Mouse (Mus musculus) CD4-positive helper T cell, adult 2 months (primary cell): ENCODE measurements around the gene Eif4ebp2.

ENCODE experiments used
- DNase-seq: peaks from one replicate; pipeline ENCODE4 v3.0.0-alpha.2; 2012; ENCODE audit warnings: low read depth, missing footprints, low spot score

Eif4ebp2 gene

DNA sequence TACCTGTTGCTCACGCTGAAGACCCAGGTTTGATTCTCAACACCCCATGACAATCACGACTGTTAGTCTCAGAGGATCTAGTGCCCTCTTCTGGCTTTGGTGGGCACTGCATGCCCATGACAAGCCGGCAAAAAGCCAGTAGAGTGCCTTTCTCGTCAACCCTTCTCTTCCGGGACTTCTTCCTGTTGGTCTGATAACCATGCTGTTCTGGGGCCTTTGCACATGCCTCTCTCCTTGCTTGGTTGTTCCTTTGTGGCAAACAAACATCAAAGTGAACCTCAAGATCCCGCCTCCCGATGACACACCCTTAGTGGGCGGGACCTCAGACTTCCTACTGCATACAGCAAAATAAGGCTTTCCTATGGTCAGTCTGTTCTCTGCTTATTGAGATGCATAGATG is 13.8 kb upstream of the Eif4ebp2 start:
- peak; percentile 54 for DNase-seq

DNA sequence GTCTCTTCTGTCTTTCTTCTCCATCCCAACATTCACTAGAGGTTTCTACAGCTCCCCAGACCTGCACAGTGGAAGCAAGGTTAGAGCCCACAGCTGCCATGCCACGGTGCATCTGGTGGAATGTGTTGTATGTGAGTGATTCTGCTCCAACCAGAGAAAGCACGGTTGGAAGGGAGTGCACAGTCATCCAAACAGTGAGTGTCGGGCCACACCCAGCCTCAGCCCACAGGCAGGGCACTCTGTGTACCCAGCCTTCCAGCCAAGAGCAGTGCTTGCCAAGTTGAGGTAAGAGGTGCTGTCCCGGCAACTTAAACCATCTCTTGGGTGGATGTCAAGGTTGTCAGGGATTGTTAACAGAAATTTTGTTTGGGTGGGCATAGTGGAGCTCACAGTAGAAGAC is 12.5 kb upstream of the Eif4ebp2 start:
- no peak for DNase-seq

- DNase-seq, result no peak
Observed at GRCm38 (mm10) chr10:61457182-61457581, 4.7 kb upstream of the Eif4ebp2 start.

DNA sequence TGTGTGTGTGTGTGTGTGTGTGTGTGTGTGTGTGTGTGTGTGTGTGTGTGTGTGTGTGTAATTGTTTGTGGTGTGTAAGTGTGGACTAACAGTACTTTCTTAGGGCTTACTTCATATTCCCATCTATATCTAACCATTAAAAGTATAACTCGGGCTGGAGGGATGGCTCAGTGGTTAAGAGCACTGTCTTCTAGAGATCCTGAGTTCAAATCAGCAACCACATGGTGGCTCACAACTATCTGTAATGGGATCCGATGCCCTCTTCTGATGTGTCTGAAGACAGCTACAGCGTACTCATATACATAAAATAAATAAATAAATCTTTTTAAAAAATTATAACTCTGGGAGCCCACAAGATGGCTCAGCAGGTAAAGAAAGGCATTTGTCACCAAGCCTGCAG is 710 bp upstream of the Eif4ebp2 start:
- peak; percentile 35 for DNase-seq

GRCm38 (mm10) chr10:61451931-61452617 is 387 bp downstream of the Eif4ebp2 start:
- DNase-seq, result peak; percentile 62

- peak; percentile 84 for DNase-seq
Observed at GRCm38 (mm10) chr10:61451463-61451930, 964 bp downstream of the Eif4ebp2 start.

DNA sequence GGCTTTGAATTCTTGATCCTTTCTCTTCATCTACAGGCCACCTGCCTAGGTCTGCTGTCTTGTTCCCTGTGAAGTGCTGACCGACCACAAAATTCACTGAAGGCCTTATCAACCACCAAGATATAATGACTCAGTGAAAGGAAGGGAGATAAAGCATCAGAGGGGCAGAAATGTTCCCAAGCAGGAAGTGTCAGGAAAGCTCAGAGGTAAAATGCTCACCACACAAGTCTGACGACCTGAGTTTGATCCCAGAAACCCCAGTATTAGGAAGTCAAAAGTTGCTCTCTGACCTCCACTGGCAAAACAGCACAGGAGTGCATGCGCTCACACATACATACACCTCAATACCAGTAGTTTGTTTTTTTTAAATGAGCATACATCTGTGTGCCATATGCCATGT is 3.6 kb downstream of the Eif4ebp2 start:
- no peak for DNase-seq

DNA sequence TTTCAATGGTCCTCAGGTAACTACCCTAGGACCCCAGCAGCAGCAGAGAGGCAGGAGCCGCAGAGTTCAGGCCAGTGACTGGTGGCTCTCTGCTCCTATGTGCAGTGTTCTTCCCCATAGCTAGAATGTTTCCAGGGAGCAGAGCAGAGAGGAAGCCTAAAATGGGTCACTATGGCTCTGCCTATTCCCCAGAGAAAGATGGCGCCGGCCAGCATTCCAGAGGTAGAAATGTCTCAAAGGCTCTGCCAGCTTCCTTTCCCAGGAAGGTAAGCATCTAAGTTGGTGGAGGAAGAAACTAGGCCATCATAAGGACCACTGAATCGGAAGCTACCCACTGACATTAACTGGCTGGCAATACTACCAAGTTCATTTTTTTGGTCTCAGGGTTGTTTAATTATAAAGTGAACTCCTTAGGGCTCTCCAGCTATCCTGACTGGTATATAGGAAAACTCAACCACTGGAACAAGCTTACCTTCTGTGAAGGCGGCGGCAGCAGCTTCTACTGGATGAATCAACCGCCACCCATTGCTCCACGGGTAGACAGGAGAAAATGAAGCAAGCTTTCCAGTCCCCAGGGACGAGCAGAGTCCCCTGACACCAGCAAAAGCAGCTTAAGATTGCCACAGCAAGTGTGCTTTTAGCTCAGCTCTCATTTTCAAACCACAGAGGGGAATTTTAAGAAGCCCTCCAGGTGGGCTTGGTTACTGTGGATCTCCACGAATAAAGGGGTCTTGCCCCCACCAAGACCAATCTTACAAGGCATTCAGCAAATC is 4.7 kb downstream of the Eif4ebp2 start:
- no peak for DNase-seq

DNA sequence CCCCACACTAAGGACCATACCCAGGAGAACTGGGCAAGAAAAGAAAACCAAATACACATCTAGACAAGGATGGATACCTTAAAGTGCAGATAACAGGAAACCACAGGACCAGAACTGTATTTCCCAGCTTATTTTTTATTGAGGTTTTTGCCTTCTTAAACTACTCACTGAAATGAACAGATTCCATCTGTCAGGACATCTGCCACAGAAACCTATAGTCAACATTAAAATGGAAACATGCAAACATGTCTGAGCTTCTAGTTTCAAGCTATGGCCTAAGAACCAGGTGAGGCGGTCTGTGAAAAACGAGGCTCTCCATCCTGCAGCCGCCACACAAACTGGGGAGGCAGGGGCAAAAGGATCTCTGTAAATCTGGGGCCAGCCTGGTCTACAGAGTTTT is 7.4 kb downstream of the Eif4ebp2 start:
- DNase-seq, result no peak

DNA sequence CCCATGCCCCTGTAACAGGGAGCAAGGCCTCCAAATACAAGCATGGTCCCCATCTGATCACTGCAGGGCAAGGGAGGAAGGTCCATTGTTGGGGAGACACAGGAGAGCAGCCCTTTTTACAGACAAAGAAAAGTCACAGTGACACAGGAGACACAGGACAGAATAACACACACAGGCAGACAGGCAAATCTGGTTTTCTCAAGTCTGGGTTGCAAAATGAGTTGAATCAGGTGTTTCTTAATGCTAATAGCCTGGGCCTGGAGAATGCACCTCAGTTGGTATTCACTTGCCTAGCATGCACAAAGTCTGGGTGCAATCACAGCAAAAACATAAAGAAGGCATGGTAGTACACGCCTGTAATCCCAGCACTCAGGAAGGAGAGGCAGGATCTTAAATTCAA is 8.6 kb downstream of the Eif4ebp2 start:
- no peak for DNase-seq

DNA sequence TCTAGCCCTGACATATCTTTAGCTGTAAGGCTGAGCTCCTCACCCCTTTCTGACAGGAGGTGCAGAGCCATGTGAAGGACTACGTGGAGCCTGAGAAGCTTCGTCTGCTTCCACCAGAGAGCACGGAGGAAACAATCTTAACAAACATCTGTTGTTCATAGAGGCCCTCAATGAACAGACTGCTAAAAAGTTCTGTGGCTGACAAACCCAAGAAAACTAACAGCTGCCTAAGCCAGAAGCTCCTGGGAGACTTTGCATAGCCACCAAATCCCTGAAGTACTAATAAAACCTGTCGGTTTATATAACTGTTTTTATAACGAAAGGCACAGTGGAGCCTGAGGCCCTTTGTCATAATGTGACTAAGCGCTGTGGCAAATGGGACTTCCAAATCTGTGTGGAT is 9.0 kb downstream of the Eif4ebp2 start:
- DNase-seq, result no peak

DNA sequence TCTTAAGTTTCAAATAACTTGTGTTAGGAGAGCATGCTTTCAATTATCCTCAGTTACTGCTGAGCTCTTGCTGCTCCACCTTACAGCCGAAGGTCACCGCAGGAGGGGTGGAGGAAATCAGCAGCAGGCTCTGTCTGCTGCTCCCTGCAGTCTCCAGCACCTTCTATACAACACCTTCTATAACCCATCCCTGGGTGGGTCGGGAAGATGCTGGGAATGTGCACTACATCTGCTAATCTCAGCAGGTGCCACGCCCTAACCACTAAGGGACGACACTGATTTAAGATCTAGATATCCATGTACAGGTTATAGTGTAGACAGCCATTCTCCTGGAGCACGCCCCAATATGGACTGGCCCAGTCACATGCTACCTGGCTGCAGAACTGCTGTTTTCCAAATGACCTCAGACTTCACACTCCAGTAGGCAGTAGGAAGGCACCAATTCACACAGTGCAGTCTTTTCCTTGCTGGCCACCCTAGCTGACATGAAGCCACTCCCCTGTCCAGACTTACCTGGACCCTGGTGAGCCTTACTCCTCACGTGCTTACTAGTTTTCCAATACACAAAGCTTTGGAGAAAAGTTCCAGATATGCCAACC is 12.2 kb downstream of the Eif4ebp2 start:
- DNase-seq, result no peak

- no peak for DNase-seq
Observed at GRCm38 (mm10) chr10:61431375-61431774, 21.1 kb downstream of the Eif4ebp2 start.

DNA sequence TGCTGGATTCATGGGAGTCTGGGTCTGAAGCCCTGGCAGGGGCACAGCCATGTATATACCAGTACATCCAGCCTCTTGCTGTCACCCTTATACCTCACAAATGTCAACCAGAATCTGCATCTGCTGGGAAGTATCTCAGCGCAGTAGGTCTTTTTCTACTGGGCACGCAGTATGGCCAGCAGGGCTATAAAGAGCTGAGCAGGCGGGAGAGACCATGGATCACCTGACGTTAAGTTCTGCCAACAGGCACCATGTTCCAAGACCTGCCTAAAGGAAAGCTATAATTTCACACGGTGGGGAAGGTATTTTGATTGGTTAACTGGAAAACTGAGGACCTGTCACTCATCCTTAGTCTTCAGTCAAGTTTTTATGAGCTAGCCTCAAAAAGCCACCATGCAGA is 23.4 kb downstream of the Eif4ebp2 start:
- DNase-seq, result no peak

GRCm38 (mm10) chr10:61428416-61428815 is 24.0 kb downstream of the Eif4ebp2 start:
- no peak for DNase-seq

GRCm38 (mm10) chr10:61427951-61428350 is 24.5 kb downstream of the Eif4ebp2 start:
- no peak for DNase-seq

GRCm38 (mm10) chr10:61426251-61426757 is 26.2 kb downstream of the Eif4ebp2 start:
- DNase-seq, result no peak

DNA sequence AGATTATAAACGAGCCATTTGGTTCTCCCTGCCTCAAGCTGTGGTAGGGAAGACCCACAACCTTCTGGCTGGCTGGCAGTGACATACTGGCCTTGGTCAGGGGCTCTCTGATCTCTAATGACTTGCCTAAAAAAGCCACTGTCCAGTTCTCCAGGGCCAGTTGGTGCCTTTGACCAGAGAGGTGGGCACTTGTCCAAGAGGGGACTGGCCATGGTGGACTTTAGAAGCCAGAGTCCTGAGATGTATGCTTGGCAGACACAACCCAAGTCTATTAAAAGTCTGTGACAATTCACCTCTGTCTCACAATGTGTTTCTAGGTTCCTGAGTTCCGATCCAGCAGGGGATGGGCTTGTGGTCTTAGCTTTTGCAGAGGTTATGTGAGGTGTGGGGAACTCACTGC is 27.4 kb downstream of the Eif4ebp2 start:
- DNase-seq, result no peak

DNA sequence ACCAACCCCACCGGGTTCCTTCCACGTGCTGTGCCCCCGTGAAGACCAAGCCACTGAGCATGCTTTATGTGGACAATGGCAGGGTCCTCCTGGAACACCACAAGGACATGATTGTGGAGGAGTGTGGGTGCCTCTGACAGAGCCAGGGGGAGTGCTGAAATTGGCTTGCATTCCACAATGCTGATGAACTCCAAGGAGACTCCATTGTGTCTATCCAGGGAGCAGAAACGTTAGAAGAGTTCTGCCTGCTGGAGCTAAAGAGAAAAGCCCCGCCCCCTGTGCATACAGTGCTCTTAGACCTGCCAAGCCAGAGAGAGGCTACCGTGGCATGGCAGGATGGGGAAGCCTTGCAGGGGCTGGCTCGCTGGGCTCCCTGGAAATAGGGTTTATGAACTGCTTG is 28.0 kb downstream of the Eif4ebp2 start:
- DNase-seq, result no peak

GRCm38 (mm10) chr10:61423289-61423688 is 29.2 kb downstream of the Eif4ebp2 start:
- DNase-seq, result no peak

- no peak for DNase-seq
Observed at GRCm38 (mm10) chr10:61422861-61423260, 29.6 kb downstream of the Eif4ebp2 start.

DNA sequence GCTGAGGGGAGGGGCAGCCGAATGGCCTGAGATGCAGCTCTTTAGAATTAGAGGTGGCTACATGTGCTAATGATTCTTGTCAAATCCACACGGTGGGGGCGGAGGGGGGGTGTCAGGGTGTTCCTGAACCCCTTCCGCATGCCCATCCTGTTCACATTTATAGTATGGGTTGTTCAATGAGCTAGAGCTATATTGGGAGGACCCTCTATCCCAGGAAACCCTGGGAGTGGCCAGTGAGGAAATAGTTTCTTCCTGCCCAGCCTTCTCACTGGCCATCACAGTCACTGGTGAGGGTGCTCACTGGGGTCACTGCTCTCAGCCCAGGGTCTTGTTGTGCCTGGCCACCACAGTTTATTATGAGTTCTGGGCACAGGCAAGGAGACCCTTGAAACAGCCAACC is 32.5 kb downstream of the Eif4ebp2 start:
- no peak for DNase-seq

DNA sequence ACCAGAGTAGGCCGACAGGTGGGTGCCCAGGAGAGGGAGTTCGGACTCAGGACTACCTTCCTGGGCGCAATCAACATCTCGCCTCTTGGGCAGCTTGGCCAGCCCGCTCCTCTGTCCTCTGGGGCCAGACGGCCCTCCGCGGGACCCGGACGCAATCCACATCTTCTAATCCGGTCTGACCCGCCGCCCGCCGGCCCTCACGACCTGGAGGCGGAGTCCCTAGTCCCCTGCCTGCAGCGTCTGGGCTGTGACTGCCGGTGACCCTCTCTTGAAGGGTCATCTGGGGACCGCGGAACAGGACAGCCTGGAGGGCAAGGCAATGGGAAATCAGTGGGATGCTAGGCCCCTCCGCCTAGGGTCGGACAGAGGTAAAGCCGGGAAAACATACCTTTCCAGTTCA is 33.3 kb downstream of the Eif4ebp2 start:
- no peak for DNase-seq
